ENCODE assay signal across 27 mouse cellular contexts in genomic region chr5:120025212-120025611, GRCm38 (mm10).
DNase-seq lines count a peak whose midpoint lies in the region; ATAC-seq lines count a peak whose summit lies in the region.
"Had no signal": no experiment of that assay in that cellular context is flagged by ENCODE, and none has a peak within 500 bp of the region (broad histone marks: within the 10 kb centered on the region; RNA-seq: fewer than 3 reads in every experiment).

No protein-coding gene starts in this region.

- ATAC-seq in forebrain, embryonic 14.5 days: no peak
- ATAC-seq in forebrain, embryonic 15.5 days (replicated peaks): no peak
- ATAC-seq in common myeloid progenitor, adult 5-6 weeks (replicated peaks; ENCODE audit: low read depth, poor library complexity, severe bottlenecking): peak; percentile 44
- ATAC-seq in megakaryocyte progenitor cell, adult 5-6 weeks (replicated peaks; ENCODE audit: poor library complexity): peak; percentile 24; the same call in 1 of the 2 replicates
- ATAC-seq: forebrain, postnatal 0 days; intestine, postnatal 0 days; Patski had no signal

- H3K4me3 ChIP-seq in forebrain, embryonic 14.5 days (ENCODE audit: low read depth, low read length): no peak overlapping the region
- no peak overlapping the region for H3K4me3 ChIP-seq in forebrain, embryonic 15.5 days
- H3K4me3 ChIP-seq: embryonic facial prominence, embryonic 10.5 days; embryonic facial prominence, embryonic 13.5 days; erythroblast, embryonic 14.5 days; forebrain, embryonic 12.5 days; gastrocnemius, adult 2 months; heart, adult 2 months; heart, embryonic 10.5 days; heart, embryonic 13.5 days; hindbrain, embryonic 12.5 days; hindbrain, embryonic 15.5 days had no signal

- H3K36me3 ChIP-seq in forebrain, embryonic 14.5 days (ENCODE audit: control insufficient read depth, insufficient read depth, low read length): no peaks in the 10 kb centered on the region
- H3K36me3 ChIP-seq in forebrain, embryonic 15.5 days: no peaks in the 10 kb centered on the region
- H3K36me3 ChIP-seq: embryonic facial prominence, embryonic 10.5 days; embryonic facial prominence, embryonic 13.5 days; forebrain, embryonic 12.5 days; heart, embryonic 10.5 days; heart, embryonic 13.5 days; hindbrain, embryonic 12.5 days; hindbrain, embryonic 15.5 days had no signal

- H3K9me3 ChIP-seq in forebrain, embryonic 14.5 days (replicated peaks; ENCODE audit: control insufficient read depth, low read length): no peaks in the 10 kb centered on the region
- H3K9me3 ChIP-seq in forebrain, embryonic 15.5 days: no peaks in the 10 kb centered on the region
- H3K9me3 ChIP-seq: embryonic facial prominence, embryonic 10.5 days; embryonic facial prominence, embryonic 13.5 days; forebrain, embryonic 12.5 days; heart, embryonic 10.5 days; heart, embryonic 13.5 days; hindbrain, embryonic 12.5 days; hindbrain, embryonic 15.5 days had no signal

- no peak overlapping the region for H3K27ac ChIP-seq in forebrain, embryonic 14.5 days (ENCODE audit: low read depth, low read length)
- no peak overlapping the region for H3K27ac ChIP-seq in forebrain, embryonic 15.5 days (replicated peaks)
- H3K27ac ChIP-seq: embryonic facial prominence, embryonic 10.5 days; embryonic facial prominence, embryonic 13.5 days; forebrain, embryonic 12.5 days; gastrocnemius, adult 2 months; heart, adult 2 months; heart, embryonic 10.5 days; heart, embryonic 13.5 days; hindbrain, embryonic 12.5 days had no signal

- DNase-seq in forebrain, embryonic 14.5 days (ENCODE audit: low spot score): peak; percentile 14
- no peak for DNase-seq in cerebellum, postnatal 4 days (ENCODE audit: low spot score in 2 of 2)
- no peak for DNase-seq in testis, postnatal 14 days (ENCODE audit: low spot score)
- DNase-seq: adrenal gland, adult 2 months; adrenal gland, postnatal 14 days; cerebellum, adult 18-20 months; cerebellum, adult 9-10 months; cerebellum, postnatal 14 days; embryo, embryonic 11 days; gastrocnemius, adult 2 months; gastrocnemius, postnatal 25 days; heart, adult 2 months; heart, postnatal 14 days had no signal

- H3K9ac ChIP-seq in forebrain, embryonic 14.5 days (ENCODE audit: low read length): no peak overlapping the region
- no peak overlapping the region for H3K9ac ChIP-seq in forebrain, embryonic 15.5 days (replicated peaks)
- H3K9ac ChIP-seq: embryonic facial prominence, embryonic 13.5 days; forebrain, embryonic 12.5 days; forebrain, postnatal 0 days; heart, embryonic 13.5 days; hindbrain, embryonic 12.5 days; hindbrain, embryonic 15.5 days had no signal

- no peak overlapping the region for H3K4me2 ChIP-seq in forebrain, embryonic 14.5 days (ENCODE audit: low read length)
- no peak overlapping the region for H3K4me2 ChIP-seq in forebrain, embryonic 15.5 days (replicated peaks)
- H3K4me2 ChIP-seq: embryonic facial prominence, embryonic 13.5 days; forebrain, embryonic 12.5 days; heart, embryonic 13.5 days; hindbrain, embryonic 12.5 days had no signal

- H3K4me1 ChIP-seq in forebrain, embryonic 14.5 days (ENCODE audit: control insufficient read depth, insufficient read depth, low read length): peaks cover 8% of the 10 kb centered on the region
- peaks cover 14% of the 10 kb centered on the region for H3K4me1 ChIP-seq in forebrain, embryonic 15.5 days

- H3K27me3 ChIP-seq in forebrain, embryonic 14.5 days (replicated peaks; ENCODE audit: control insufficient read depth, insufficient read depth, low read length): no peaks in the 10 kb centered on the region
- no peaks in the 10 kb centered on the region for H3K27me3 ChIP-seq in forebrain, embryonic 15.5 days
- H3K27me3 ChIP-seq: forebrain, embryonic 12.5 days; hindbrain, embryonic 12.5 days; hindbrain, embryonic 15.5 days had no signal

Comparison
In these comparisons a context has a peak if more than half of its experiments do, and no peak if none do; other contexts are left out.
1. ATAC-seq: peak in common myeloid progenitor, adult 5-6 weeks (single experiment) and megakaryocyte progenitor cell, adult 5-6 weeks (single experiment); none in forebrain, embryonic 14.5 days (single experiment) and forebrain, embryonic 15.5 days (single experiment).